Mouse (Mus musculus) gastrocnemius, adult 2 months (tissue): ENCODE measurements around the gene Cdkl1. TPM values are rescaled to one million over a fixed set of nuclear protein-coding genes. Genes with fewer than 3 reads are reported as not detected.

Experiments
- DNase-seq: peaks from one replicate; pipeline ENCODE4 v3.0.0; 2022
- H3K27ac ChIP-seq: fragments of 200-600 bp; 2 replicates; pipeline ENCODE4 v1.8.1; 2022; ENCODE audit warnings: mild to moderate bottlenecking
- H3K4me3 ChIP-seq: fragments of 200-600 bp; 2 replicates; pipeline ENCODE4 v1.8.1; 2022; ENCODE audit warnings: mild to moderate bottlenecking, moderate library complexity
- CTCF ChIP-seq: fragments of 200-600 bp; IDR thresholded peaks from 2 replicates; pipeline ENCODE4 v1.8.1; 2022; ENCODE audit warnings: antibody characterized with exemption, mild to moderate bottlenecking, moderate library complexity
- intact Hi-C: fragments of 180-260 bp; cut with DNase I; formaldehyde crosslinking; loops from one replicate; pipeline ENCODE4 v1.15.1; 2025
- microRNA-seq: library from miRNA; unstranded; fragments of <30 nt; microRNA quantifications from one replicate; pipeline ENCODE4 v1.2.0, GENCODE M21; 2021
- total RNA-seq, 2 experiments: library from RNA; stranded (reverse); gene quantifications; 2 replicates each; pipeline ENCODE4 v1.2.3; 2021

Gene Cdkl1
- total RNA-seq, 2 experiments from 2014 or later: 0.69 to 1.3 TPM

DNA sequence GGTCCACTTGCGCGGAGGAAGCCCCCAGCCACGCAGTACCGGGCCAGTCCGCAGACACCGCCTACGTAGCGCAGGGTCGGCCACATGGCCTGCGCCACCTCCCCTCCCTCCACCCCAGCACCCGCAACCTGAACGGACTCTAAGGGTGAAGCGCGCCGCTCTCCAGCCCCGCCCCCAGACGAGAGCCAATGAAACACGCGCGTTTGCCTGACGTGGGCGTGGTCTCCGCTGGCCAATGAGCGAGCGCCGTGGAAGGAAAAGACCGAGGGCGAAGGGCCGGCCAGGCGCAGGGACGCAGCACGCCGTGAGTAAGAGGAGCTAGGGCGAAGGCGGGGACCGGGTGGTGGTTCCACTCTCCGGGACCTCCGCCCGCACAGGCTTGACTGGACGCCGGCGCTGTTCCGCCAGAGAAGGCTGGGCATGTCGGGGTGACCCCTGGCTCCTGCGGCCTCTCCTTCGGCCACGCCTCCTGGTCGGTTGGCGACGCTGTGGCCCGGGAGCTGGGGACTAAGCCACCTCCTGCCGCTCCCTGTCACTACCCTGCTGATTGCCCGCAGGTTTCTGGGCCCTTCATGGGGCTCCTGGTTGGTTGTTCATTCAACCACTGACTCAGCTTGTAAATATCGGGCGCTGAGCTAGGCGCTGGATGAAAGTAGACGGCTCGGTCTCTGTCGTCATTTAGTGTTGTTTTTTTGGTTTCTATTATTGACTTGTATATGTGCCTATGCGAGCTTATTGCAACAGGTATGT, 66.2 kb downstream of the Cdkl1 start, which contains the start of the genes L2hgdh and Atp5s:
Gene L2hgdh, minus strand, starts transcription at position 163 of the 750 bp plus-strand sequence.
Gene Atp5s, plus strand, starts transcription at position 240 of the 750 bp plus-strand sequence.
- intact Hi-C loops: no loop called here
- TF ChIP-seq CTCF: no peak
- H3K27ac ChIP-seq: peak within 1 kb of the TSS; percentile 96
- peak within 1 kb of the TSS; percentile 84 for H3K4me3 ChIP-seq
- peak; percentile 99 for DNase-seq

DNA sequence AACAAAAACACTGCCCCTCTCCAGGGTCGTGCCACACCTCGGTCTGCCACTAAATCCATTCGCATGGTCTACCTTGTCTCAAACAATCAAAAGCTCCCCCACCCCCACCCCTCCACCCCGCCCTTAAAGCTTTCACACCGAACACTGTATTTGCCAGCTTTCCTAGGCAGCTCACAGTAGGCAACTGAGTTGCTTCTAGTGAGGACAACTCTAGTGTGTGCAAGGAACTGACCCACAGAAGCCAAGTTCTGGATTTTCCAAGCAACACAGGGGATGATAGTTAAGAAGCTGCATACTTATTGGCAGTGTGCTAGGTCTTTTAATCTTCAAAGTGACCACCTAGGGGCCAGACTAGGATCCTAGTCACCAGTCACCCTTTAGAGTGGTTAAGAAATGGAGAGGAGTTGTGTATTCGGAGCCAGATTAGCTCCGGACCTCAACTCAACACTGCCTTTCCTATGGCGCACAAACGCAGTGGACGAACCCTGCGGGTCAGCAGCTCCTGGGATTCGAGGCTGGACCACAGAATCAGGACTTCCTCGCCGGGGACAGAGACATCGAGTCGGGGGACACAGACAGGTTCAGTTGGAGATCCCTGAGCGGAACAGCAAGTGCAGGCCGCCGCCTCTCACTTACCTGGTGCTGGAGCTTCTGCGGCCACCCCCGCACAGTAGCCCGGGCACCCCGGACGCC, 66.9 kb downstream of the Cdkl1 start:
- intact Hi-C loops: no loop called here
- H3K4me3 ChIP-seq: peak overlapping the region; percentile 84

DNA sequence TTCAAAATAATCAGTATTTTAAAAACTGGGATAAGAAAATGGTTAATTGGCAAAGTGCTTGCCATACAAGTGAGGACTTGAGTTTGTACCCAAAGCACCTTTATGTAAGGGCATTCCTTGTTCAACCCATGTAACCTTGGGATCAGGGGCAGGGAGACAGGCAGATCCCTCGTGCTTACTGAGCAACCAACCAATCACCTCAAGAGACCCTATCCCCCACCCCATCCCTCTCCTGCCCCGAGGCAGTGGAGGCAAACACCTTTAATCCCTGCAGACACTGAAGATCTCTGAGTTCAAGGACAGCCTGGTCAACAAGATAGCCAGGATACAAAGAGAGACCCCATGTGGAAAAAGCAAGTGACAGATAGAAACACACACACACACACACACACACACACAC, 67.7 kb downstream of the Cdkl1 start:
- TF ChIP-seq CTCF: no peak

More for the DNA sequence above, 66.9 kb downstream of the Cdkl1 start:
- peak overlapping the region; percentile 96 for H3K27ac ChIP-seq
- no peak for DNase-seq
- no peak for TF ChIP-seq CTCF

DNA sequence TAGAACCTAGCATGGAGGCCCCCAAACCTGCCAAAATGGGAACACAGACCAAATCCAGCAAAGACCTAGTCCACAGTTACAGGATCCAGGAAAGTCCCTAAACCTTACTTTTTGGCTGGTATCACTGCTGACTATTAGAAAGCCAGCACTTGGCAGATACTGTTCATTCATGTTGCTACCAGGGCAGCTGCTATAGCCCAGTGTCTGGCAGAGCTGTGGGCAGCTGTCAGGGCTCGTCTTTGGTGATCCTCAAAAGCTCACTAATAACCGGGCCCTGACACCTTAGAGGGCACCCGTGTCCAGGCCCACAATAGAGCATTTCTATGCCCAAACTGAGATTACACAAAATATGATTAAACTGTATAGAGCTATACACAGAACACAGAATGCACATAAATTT, 68.2 kb downstream of the Cdkl1 start:
- DNase-seq: no peak
- TF ChIP-seq CTCF: no peak
- intact Hi-C loops: no loop called here
- no peak overlapping the region for H3K27ac ChIP-seq
- H3K4me3 ChIP-seq: no peak overlapping the region

More for the DNA sequence above, 67.7 kb downstream of the Cdkl1 start:
- no peak overlapping the region for H3K27ac ChIP-seq
- H3K4me3 ChIP-seq: no peak overlapping the region
- no peak for DNase-seq
- intact Hi-C loops: no loop called here

DNA sequence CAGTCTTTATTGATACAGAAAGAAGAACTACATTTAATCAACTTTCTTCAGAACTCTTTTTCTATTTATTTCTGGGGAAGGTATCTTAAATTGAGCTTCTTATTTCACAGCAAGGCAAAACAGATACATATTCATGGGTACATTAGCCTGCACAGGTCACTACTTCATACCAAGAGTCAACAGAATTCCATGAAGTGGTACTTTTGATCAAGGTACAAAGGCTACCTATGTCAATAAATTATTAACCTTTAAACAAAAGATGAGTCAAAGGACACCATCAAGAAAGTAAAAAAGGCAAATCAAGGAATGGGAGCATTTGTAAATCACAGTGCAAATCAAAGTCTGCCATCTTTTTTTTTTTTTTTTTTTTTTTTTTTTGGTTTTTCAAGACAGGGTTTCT, 77.4 kb downstream of the Cdkl1 start:
- no peak overlapping the region for H3K4me3 ChIP-seq
- intact Hi-C loops: no loop called here
- no peak for DNase-seq
- no peak overlapping the region for H3K27ac ChIP-seq
- no peak for TF ChIP-seq CTCF

DNA sequence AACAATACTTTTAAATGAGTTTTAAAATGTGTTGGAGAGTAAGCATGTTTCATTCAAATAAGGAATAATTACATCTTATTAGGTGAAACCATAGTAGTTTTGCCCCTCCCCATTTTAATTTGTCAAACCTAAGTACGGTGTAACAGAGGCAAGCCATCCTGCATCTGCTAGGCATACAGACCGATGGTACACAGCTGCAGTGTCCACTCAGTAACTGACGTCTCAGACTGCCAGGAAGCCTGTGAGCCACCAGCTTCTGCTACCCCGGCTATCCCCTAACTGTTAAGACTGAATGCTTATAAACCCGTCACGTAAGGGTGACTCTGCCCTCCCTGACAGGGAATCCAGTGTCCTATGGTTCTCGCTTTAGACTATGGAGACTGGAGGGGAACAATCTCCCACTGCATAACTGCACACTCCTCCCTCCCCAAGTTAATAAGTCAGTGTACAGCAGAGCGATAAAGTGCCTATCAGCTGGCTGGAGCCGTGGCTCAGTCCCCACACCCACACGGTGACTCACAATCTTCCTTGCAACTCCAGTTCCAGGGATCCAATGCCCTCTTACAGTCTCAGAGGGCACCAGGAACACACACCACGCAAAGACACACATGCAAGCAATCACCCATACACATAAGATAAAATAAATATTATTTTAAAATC, 86.1 kb downstream of the Cdkl1 start:
- TF ChIP-seq CTCF: no peak
- no peak for DNase-seq
- no peak overlapping the region for H3K27ac ChIP-seq
- no peak overlapping the region for H3K4me3 ChIP-seq
- intact Hi-C loops: no loop called here

DNA sequence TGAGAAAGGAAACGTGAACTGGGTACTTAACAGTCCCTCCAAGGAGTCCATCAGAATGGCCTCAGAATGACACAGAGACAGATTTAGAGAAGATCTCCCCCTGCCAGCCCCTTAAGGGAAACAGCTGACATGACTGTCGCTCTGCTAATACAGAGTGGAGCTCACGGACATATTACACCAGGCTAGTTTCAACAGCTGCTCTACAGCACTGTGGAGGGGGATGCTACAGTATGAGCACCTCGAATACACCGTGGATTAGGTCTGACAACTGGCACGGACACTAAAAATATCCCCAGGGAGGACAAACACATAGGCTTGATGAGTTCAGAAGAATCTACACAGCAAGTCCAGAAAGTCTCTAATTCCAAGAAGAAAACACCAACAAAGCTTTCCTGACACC, 92.7 kb downstream of the Cdkl1 start:
- Histone ChIP-seq H3K4me3 (no peak overlapping the region), H3K27ac (no peak overlapping the region)
- intact Hi-C loops: loop anchor here (5.0 kb wide), 2 partner anchors 61 to 116 kb away; partner anchors contain the start of gene Vcpkmt
- no peak for TF ChIP-seq CTCF
- no peak for DNase-seq

Small RNAs within 50 kb of the gene (microRNA-seq; reads per million reads assigned to microRNA genes)
- gene Mir681: not detected

Other genes starting within 250 kb of the Cdkl1 start
- 1 to 10 TPM; 3.5 to 3.7 TPM for gene Vcpkmt, start 208.2 kb downstream of the Cdkl1 start, total RNA-seq
- gene Sos2, start 109.4 kb downstream of the Cdkl1 start, total RNA-seq: 10 to 100 TPM; 45.1 to 55.4 TPM
- 10 to 100 TPM; 38.7 to 39.6 TPM for gene L2hgdh, start 66.4 kb downstream of the Cdkl1 start, total RNA-seq
- 10 to 100 TPM; 20.1 to 24.4 TPM for gene Atp5s, start 66.3 kb downstream of the Cdkl1 start, total RNA-seq
- 1 to 10 TPM; 2.1 to 2.2 TPM for gene Atl1, start 101.3 kb upstream of the Cdkl1 start, total RNA-seq
- gene Map4k5, start 101.9 kb upstream of the Cdkl1 start, total RNA-seq: 10 to 100 TPM; 22.9 to 25.9 TPM
- gene Sav1, start 195.7 kb upstream of the Cdkl1 start, total RNA-seq: 10 to 100 TPM; 42.9 to 53.6 TPM